23 mouse cellular contexts compared by ENCODE assay signal in genomic region chr15:9564156-9564555, GRCm38 (mm10). TPM values are rescaled to one million over a fixed set of nuclear protein-coding genes. Genes with fewer than 3 reads are reported as not detected.
"Had no signal": no experiment of that assay in that cellular context is flagged by ENCODE, and none has a peak within 500 bp of the region (broad histone marks: within the 10 kb centered on the region; RNA-seq: fewer than 3 reads in every experiment).

No protein-coding gene starts in this region.

- H3K4me3 ChIP-seq: layer of hippocampus, adult 2 months; limb, embryonic 10.5 days; limb, embryonic 13.5 days; liver, embryonic 12.5 days; liver, embryonic 15.5 days; lung, embryonic 15.5 days; megakaryocyte, embryonic 14.5 days; midbrain, embryonic 10.5 days; midbrain, embryonic 13.5 days; myocyte had no signal

- H3K4me1 ChIP-seq: limb, embryonic 10.5 days; limb, embryonic 13.5 days; liver, embryonic 12.5 days; liver, embryonic 15.5 days; lung, embryonic 15.5 days; megakaryocyte, embryonic 14.5 days; midbrain, embryonic 10.5 days; midbrain, embryonic 13.5 days had no signal

- H3K9ac ChIP-seq: limb, embryonic 13.5 days; liver, embryonic 12.5 days; liver, embryonic 15.5 days; lung, embryonic 15.5 days; midbrain, embryonic 13.5 days had no signal

- H3K9me3 ChIP-seq: limb, embryonic 10.5 days; limb, embryonic 13.5 days; liver, embryonic 12.5 days; liver, embryonic 15.5 days; lung, embryonic 15.5 days; megakaryocyte, embryonic 14.5 days; midbrain, embryonic 10.5 days; midbrain, embryonic 13.5 days had no signal

- H3K36me3 ChIP-seq: limb, embryonic 10.5 days; limb, embryonic 13.5 days; liver, embryonic 12.5 days; liver, embryonic 15.5 days; lung, embryonic 15.5 days; midbrain, embryonic 10.5 days; midbrain, embryonic 13.5 days had no signal

- ATAC-seq: liver, embryonic 12.5 days; midbrain, embryonic 13.5 days; midbrain, embryonic 16.5 days had no signal

- H3K4me2 ChIP-seq: limb, embryonic 13.5 days; liver, embryonic 12.5 days; liver, embryonic 15.5 days; lung, embryonic 15.5 days; midbrain, embryonic 13.5 days had no signal

- DNase-seq: kidney, adult 8-10 months; kidney, postnatal 14 days; layer of hippocampus, adult 9-11 months; liver; lung, adult 18-20 months; lung, postnatal 10 days; lung, postnatal 36 days; right cerebral cortex, adult 18-20 months; right cerebral cortex, postnatal 14 days; spleen, adult 18-20 months; thymus, adult 18-20 months; thymus, postnatal 36 days had no signal

- H3K27me3 ChIP-seq: limb, embryonic 13.5 days; liver, embryonic 12.5 days; liver, embryonic 15.5 days; lung, embryonic 15.5 days; midbrain, embryonic 13.5 days had no signal

- H3K27ac ChIP-seq: limb, embryonic 10.5 days; limb, embryonic 13.5 days; liver, embryonic 12.5 days; liver, embryonic 15.5 days; lung, embryonic 15.5 days; midbrain, embryonic 10.5 days; midbrain, embryonic 13.5 days had no signal

RNA-seq across cellular contexts. Expression of gene Il7r, which starts 34.2 kb away (rescaled TPM):
- polyA plus RNA-seq: limb, embryonic 10.5 days; midbrain, embryonic 16.5 days; myocyte had no signal
